Mouse (Mus musculus) bone marrow, adult 2 months (tissue): ENCODE results near the gene Gm2016. TPM values are rescaled to one million over a fixed set of nuclear protein-coding genes. Genes with fewer than 3 reads are reported as not detected.
"Not testable (repeated sequence)": the region's sequence is repeated elsewhere in the genome, so short reads cannot be mapped to it uniquely, and the experiment has no call there.

Experiments used
- H3K27ac ChIP-seq: fragments of 200-500 bp; 2 replicates; pipeline ENCODE4 v1.5.1; 2012; ENCODE audit warnings: low read depth, mild to moderate bottlenecking, control low read depth, inconsistent platforms, low read length; ENCODE audit not compliant: control insufficient read depth, poor library complexity, insufficient read depth
- H3K4me1 ChIP-seq: fragments of 200-500 bp; 2 replicates; pipeline ENCODE4 v1.6.1; 2011; ENCODE audit warnings: low read length; ENCODE audit not compliant: control insufficient read depth, insufficient read depth
- H3K4me3 ChIP-seq: fragments of 200-500 bp; replicated peaks from 2 replicates; pipeline ENCODE3; 2011; ENCODE audit warnings: mild to moderate bottlenecking, low read depth, low read length, control low read depth; ENCODE audit not compliant: control insufficient read depth
- WGBS: fragments of 180-500 bp; shearing (Covaris S2); methylation state at CpG from one replicate; pipeline ENCODE4 v1.1.7; 2018; 5-methylcytosine and 5-hydroxymethylcytosine counted together
- polyA plus RNA-seq: library from polyadenylated mRNA; stranded (reverse); fragments of >200 nt; gene quantifications from 2 replicates; pipeline ENCODE4 v1.2.4, GENCODE M21; 2011; ENCODE audit warnings: low replicate concordance; ENCODE audit not compliant: missing spikeins, insufficient read depth, insufficient read length

Gene Gm2016
- polyA plus RNA-seq: not detected in 2 replicates

- not testable (repeated sequence) for H3K27ac ChIP-seq, H3K4me1 ChIP-seq, H3K4me3 ChIP-seq
- 64% methylated on average over 5 of the region's 5 CpGs for whole genome bisulfite sequencing
These were observed at the start of gene Gm2016 for GRCm38 (mm10) chr12:87873772-87874171. TSS of gene Gm2016 (plus strand) at chr12:87874072.

- H3K27ac ChIP-seq, H3K4me1 ChIP-seq, H3K4me3 ChIP-seq: not testable (repeated sequence)
- 73% methylated on average over 2 of the region's 2 CpGs for WGBS
These were observed 31.6 kb upstream of the Gm2016 start, which contains the start of gene Gm2001 for GRCm38 (mm10) chr12:87842239-87842638. TSS of gene Gm2001 (minus strand) at chr12:87842339.

- no CpG with 5 or more reads among the region's 2 CpGs for WGBS
- not testable (repeated sequence) for H3K4me3 ChIP-seq, H3K27ac ChIP-seq, H3K4me1 ChIP-seq
These were observed 23.2 kb upstream of the Gm2016 start for GRCm38 (mm10) chr12:87850657-87851056.

- not testable (repeated sequence) for H3K4me3 ChIP-seq, H3K27ac ChIP-seq
- 63% methylated on average over 1 of the region's 1 CpGs for WGBS
These were observed 17.8 kb upstream of the Gm2016 start for GRCm38 (mm10) chr12:87856067-87856466.

GRCm38 (mm10) chr12:87861740-87862692, 11.9 kb upstream of the Gm2016 start:
- not testable (repeated sequence) for H3K27ac ChIP-seq, H3K4me3 ChIP-seq, H3K4me1 ChIP-seq
- 77% methylated on average over 23 of the region's 23 CpGs for WGBS

More at GRCm38 (mm10) chr12:87856067-87856466, 17.8 kb upstream of the Gm2016 start:
- not testable (repeated sequence) for H3K4me1 ChIP-seq

DNA sequence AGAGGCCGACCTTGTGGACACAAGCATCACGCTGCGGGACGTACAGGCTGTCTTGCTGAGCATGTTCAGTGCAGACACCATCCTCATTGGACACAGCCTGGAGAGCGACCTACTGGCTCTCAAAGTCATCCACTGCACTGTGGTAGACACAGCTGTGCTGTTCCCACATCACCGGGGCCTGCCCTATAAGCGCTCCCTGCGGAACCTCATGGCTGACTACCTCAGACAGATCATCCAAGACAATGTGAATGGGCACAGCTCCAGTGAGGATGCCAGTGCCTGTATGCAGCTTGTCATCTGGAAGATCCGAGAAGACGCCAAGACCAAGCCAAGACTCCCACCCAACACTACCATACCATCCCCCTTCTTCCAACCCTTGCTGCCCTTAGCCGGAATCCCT, 10.2 kb upstream of the Gm2016 start:
- not testable (repeated sequence) for H3K27ac ChIP-seq, H3K4me3 ChIP-seq, H3K4me1 ChIP-seq
- 90% methylated on average over 9 of the region's 11 CpGs for WGBS

- H3K4me3 ChIP-seq, H3K27ac ChIP-seq, H3K4me1 ChIP-seq: not testable (repeated sequence)
- 70% methylated on average over 2 of the region's 2 CpGs for WGBS
These were observed 9.8 kb upstream of the Gm2016 start for GRCm38 (mm10) chr12:87864048-87864447.

DNA sequence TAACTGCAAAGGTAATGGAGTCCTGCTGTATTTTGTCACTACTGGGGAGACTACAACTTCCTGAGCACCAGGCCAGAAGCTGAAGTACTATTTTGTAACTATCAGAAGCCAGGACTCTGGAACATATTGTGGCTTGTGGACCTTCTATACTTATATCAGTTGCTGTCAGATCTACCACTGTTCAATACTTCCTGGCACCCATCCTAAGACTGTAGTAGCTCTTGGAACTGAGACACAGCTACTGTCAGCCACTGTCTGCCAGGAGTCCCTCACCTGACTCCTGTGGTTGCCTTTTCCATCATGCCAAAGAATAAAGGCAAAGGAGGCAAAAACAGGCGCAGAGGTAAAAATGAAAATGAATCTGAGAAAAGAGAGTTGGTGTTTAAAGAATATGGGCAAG, 21.2 kb downstream of the Gm2016 start, which contains the start of gene Gm2022:
Gm2022 (plus strand) TSS at position 301 of the 400 bp plus-strand sequence.
- 67% methylated on average over 1 of the region's 1 CpGs for WGBS
- not testable (repeated sequence) for H3K4me3 ChIP-seq, H3K27ac ChIP-seq, H3K4me1 ChIP-seq

GRCm38 (mm10) chr12:87919721-87920120, 45.8 kb downstream of the Gm2016 start, which contains the start of gene Gm2035:
TSS of gene Gm2035 (minus strand) at chr12:87919857.
- H3K27ac ChIP-seq, H3K4me1 ChIP-seq, H3K4me3 ChIP-seq: not testable (repeated sequence)
- WGBS: 61% methylated on average over 2 of the region's 2 CpGs

Other genes with a start within 250 kb of the Gm2016 start
- gene Gm16381, start 229.5 kb upstream of the Gm2016 start, polyA plus RNA-seq: not detected in 2 replicates
- gene Gm21319, start 98.3 kb upstream of the Gm2016 start, polyA plus RNA-seq: not detected in 2 replicates
- not detected in 2 replicates for gene Gm21936, start 78.6 kb upstream of the Gm2016 start, polyA plus RNA-seq
- gene BB287469, start 57.5 kb upstream of the Gm2016 start, polyA plus RNA-seq: not detected in 2 replicates
- not detected in 2 replicates for gene Gm2001, start 31.7 kb upstream of the Gm2016 start, polyA plus RNA-seq
- gene Gm2022, start 21.3 kb downstream of the Gm2016 start, polyA plus RNA-seq: not detected in 2 replicates
- not detected in 2 replicates for gene Gm2035, start 45.8 kb downstream of the Gm2016 start, polyA plus RNA-seq
- 0.74 TPM in 1 of 2 replicates, not detected in the other for gene Gm2042, start 80.0 kb downstream of the Gm2016 start, polyA plus RNA-seq
- gene Gm2075, start 137.8 kb downstream of the Gm2016 start, polyA plus RNA-seq: not detected in 2 replicates
- not detected in 2 replicates for gene Gm6803, start 144.7 kb downstream of the Gm2016 start, polyA plus RNA-seq
- not detected in 2 replicates for gene Gm2056, start 152.9 kb downstream of the Gm2016 start, polyA plus RNA-seq
- gene Gm16368, start 209.6 kb downstream of the Gm2016 start, polyA plus RNA-seq: not detected in 2 replicates